Mouse (Mus musculus): ENCODE data around the gene Stx18. TPM values are rescaled to one million over a fixed set of nuclear protein-coding genes. Genes with fewer than 3 reads are reported as not detected.

Stx18 gene
- polyA plus RNA-seq, 1 experiment from 2014 or later, result 53.2 TPM

Other genes starting within 250 kb of the Stx18 start
- gene Msx1, start 214.2 kb upstream of the Stx18 start, polyA plus RNA-seq (2014; fragmentation: Nextera tagmentation; extraction: Ambion mirVana), result 55.2 and 56.5 TPM in 2 replicates
- 85.1 and 99.9 TPM in 2 replicates for gene Nsg1, start 121.2 kb downstream of the Stx18 start, polyA plus RNA-seq (2014; fragmentation: Nextera tagmentation; extraction: Ambion mirVana)
- 15.7 and 19.6 TPM in 2 replicates for gene Zbtb49, start 181.7 kb downstream of the Stx18 start, polyA plus RNA-seq (2014; fragmentation: Nextera tagmentation; extraction: Ambion mirVana)
- gene Lyar, start 181.7 kb downstream of the Stx18 start, polyA plus RNA-seq (2014; fragmentation: Nextera tagmentation; extraction: Ambion mirVana), result 102 and 117 TPM in 2 replicates
- gene Tmem128, start 221.4 kb downstream of the Stx18 start, polyA plus RNA-seq (2014; fragmentation: Nextera tagmentation; extraction: Ambion mirVana), result 99.1 and 99.4 TPM in 2 replicates
- not detected in 2 replicates for gene Otop1, start 237.2 kb downstream of the Stx18 start, polyA plus RNA-seq (2014; fragmentation: Nextera tagmentation; extraction: Ambion mirVana)

Measured in neural tube, embryonic 11.5 days (tissue).